Mouse (Mus musculus): ENCODE data around the gene Bicra. TPM values are rescaled to one million over a fixed set of nuclear protein-coding genes. Genes with fewer than 3 reads are reported as not detected.

Bicra gene
- total RNA-seq, 1 experiment from 2014 or later, result 12.9 TPM

DNA sequence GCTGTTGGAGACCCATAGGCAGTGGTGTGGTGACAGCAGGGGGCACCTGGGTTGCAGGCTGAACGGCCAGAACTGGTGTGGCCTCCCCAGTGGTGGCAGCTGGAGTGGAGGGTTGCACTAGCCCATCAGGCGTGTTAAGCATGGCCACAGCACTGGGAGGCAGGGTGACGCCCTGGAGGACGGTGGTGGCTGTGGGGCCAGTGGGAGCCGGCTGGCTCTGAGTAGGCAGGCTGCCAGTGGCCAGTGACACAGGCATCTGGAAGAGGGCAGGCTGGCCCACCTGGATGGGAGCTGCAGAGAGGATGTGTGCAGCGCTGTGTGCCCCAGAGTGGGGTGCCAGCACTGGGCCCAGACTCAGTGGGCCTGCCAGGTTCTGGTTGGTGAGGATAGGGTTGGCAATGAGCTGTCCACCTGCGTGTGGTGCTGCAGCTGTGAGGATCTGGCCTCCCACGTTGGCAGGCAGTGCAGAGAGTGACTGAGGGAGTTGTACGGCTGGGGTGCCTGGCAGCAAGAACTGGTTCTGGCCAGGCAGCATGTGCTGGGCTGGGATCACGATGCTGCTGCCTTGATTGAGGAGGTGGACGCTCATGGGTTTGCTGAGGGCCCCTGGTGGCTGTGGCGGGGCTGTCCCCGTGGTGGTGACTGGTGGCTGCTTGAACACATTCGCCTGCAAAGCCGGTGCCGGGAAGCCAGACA, 59.9 kb downstream of the Bicra start:
- no peak for ATAC-seq (ENCODE audit: extremely low read depth, insufficient number of reproducible peaks, low FRiP score, poor library complexity, severe bottlenecking)

DNA sequence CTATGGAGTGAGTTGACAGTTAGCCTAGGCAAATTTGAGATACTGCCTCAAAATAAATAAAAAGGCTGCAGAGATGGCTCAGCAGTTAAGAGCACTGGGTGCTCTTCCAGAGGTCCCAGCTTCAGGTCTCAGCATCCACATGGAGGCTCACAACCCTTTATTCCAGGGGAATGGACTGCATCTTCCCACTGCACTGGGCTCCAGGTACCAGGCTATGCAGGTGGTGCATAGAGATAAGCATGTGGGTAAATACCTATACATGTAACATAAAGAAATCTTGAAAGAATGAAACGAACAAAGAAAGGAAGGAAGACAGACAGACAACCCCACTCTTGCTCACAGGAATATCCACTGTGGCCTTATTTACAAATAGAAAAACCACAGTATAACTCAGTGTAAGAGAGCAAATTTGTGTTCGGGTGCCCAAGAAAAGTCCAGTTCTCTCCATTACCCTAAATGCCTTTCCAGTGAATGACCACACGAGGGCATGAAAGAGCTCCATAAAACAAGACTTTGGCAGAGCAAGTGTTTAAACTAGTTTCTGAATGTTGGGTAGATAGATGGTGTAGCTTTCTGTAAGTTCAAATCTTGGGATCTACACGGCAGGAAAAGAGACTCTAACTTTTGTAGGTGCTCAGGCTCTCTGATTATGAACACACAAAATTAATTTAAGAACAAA, 64.9 kb downstream of the Bicra start:
- ATAC-seq (ENCODE audit: extremely low read depth, insufficient number of reproducible peaks, low FRiP score, poor library complexity, severe bottlenecking), result peak; percentile 54

DNA sequence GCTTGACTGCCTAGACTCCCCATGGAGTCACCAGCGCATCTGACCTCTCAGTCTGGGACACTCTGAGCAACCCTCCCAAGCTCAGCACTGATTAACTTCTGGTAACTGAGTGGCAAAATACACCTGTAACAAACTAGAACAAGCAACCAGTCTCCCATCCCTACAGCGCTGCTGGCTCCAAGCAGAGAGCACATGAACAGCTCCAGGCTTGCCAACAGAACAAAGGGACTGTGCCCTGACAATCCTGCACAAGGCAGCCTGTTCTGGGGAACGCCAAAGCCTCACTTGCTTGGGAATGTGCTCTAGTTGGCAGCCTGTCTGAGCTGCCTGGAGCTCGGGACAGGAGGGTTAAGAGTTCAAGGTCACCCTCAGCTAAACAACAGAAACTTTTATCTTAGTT, 66.2 kb downstream of the Bicra start:
- no peak for ATAC-seq (ENCODE audit: extremely low read depth, insufficient number of reproducible peaks, low FRiP score, poor library complexity, severe bottlenecking)

DNA sequence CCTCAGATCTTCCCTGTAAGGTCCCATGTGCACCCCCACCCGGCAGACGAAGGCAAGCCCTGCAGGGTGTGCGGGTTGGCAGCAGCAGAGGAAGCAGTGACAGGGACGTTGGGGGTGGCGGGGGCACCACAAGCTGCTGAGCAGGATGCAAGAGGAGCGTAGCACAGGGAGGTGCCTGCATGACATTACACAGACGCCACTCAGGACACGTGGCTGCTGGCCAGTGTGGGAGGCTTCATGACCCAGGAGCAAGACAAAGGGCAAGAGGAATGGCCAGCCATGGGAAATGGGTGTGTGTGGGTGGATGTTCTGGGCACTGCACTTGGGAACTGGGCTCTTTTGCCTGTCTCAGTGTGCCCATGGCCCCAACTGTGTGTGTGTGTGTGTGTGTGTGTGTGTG, 67.5 kb downstream of the Bicra start:
- ATAC-seq (ENCODE audit: extremely low read depth, insufficient number of reproducible peaks, low FRiP score, poor library complexity, severe bottlenecking), result no peak

DNA sequence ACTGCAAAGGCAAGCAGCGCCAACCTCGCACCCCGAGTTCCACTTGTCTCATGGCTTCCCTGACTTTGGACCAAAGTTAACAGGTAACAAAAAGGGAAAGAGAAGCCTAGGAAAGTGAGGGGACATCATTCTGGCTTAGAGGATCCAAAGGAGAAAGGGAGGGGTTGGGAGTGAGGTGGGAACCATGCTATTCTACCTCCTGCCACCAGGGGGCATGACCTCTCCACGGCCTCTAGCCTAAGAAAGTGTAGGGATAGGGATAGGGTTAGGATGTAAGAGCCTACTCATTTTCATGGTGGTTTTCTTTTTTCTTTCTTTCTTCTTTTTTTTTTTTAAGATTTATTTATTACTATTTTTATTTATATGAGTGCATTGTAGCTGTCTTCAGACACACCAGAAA, 71.8 kb downstream of the Bicra start:
- no peak for ATAC-seq (ENCODE audit: extremely low read depth, insufficient number of reproducible peaks, low FRiP score, poor library complexity, severe bottlenecking)

DNA sequence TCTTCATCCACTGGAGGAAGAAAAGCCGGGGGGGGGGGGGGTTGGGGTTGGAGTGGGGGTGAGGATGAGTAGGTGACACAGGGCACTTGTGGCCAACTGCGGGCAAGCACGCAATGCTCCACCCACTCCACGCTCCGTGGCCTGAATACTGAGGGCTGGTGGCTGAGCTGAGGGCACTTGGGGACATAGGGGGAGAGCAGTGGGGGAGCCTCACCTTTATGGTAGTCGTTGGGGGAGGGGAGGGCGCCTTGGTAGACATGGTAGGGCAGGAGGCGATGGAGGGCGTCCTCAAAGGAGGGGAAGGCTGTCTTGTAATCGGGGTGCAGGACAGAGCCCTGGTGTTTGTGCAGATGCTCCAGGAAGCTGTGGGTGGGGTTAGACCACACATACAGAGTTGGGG, 72.3 kb downstream of the Bicra start:
- ATAC-seq (ENCODE audit: extremely low read depth, insufficient number of reproducible peaks, low FRiP score, poor library complexity, severe bottlenecking), result no peak

DNA sequence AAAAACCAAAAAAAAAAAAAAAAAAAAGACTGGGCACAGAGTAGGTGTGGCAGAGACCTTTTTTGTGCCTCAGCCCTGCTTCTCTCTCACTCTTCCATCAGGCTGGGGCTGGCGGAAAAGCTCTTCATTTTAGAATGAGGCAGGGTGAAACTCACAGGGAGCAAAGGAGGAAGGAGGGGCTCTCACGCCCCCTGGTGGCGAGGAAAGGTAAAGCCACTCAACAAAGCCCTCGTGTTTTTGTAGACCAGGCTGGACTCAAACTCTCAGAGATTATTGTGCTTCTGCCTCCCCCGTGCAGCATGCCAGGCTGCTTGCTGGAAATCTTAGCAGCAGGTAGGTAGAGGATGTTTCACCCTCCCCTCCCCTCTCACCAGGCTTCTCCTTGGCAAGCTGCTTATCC, 73.0 kb downstream of the Bicra start:
- peak; percentile 55; the same call in 1 of the 2 replicates for ATAC-seq (ENCODE audit: extremely low read depth, insufficient number of reproducible peaks, low FRiP score, poor library complexity, severe bottlenecking)

DNA sequence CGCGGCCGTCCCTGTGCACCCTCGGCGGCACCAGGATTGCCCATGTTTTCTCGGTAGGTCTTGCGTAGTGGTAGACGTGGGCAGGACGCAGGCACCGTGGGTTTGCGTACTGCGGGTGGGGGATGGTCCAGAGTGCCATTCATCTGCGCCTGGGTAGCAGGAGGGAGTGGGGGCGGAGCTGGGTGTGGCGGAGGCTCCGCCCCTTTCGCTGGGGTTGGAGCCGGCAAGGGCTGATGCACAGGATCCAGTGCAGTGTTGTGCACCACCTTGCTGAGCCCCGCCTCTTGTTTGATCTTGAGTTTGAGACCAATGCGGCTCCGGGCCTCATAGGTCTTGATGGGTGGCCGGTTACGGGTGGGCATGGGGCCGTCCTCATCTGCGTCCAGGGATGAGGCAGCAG, 75.5 kb downstream of the Bicra start:
- ATAC-seq (ENCODE audit: extremely low read depth, insufficient number of reproducible peaks, low FRiP score, poor library complexity, severe bottlenecking), result no peak

DNA sequence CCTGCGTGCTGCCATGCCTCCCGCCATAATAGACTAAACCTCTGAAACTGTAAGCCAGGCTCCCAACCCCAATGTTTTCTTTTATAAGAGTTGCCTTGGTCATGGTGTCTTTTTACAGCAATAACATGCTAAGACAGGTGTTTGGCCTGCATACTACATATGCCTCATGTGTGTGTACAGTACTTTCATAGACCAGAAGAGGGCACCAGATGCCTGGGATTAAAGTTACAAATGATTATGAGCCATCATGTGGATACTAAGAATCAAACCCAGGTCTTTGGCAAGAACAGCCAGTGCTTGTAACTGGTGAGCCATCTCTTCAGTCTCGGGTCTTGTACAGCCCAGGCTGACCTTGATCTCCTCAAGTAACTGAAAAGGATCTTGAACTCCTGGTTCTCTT, 78.0 kb downstream of the Bicra start:
- ATAC-seq (ENCODE audit: extremely low read depth, insufficient number of reproducible peaks, low FRiP score, poor library complexity, severe bottlenecking), result no peak

DNA sequence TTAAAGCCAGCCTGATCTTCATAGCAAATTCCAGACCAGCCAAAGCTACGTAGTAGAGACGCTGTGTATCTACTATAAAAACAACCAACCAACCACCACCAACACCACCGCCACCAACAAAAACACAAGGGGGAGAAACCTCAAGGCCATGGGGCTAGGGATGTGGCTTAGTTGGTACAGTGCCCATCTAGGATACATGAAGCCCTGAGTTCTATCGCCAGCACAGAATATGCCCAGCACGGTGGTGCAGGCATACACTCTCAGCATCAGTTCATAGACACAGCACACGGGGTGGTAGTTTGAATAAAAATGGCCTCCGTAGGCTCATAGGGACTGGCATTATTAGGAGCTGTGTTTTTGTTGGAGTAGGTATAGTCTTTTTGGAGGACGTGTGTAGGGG, 79.4 kb downstream of the Bicra start:
- ATAC-seq (ENCODE audit: extremely low read depth, insufficient number of reproducible peaks, low FRiP score, poor library complexity, severe bottlenecking), result no peak

DNA sequence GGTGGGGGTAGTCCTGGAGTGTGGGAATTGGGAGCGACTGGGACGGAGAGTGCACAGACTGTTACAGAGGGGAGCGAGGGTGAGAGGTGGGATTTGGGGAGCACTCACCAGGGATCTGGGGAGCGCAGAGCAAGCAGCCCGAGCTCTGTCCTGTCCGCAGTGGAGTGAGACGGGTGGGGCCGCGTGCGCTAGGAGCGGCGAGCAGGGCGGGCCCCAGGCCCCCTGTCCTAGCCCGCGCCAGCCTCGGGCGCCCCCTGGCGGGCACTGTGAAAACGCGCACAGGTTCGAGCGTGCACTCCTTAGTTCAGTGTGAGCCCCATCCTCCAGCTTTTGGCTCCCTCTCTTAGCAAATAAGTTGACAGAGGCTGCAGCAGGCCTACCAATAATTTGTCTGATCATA, 80.4 kb downstream of the Bicra start, which contains the start of gene Ehd2:
TSS of gene Ehd2 (minus strand) at position 256 of the 400 bp plus-strand sequence.
- ATAC-seq (ENCODE audit: extremely low read depth, insufficient number of reproducible peaks, low FRiP score, poor library complexity, severe bottlenecking), result 0 out of 2 replicates have a peak, but pooled peaks have one; percentile 16

DNA sequence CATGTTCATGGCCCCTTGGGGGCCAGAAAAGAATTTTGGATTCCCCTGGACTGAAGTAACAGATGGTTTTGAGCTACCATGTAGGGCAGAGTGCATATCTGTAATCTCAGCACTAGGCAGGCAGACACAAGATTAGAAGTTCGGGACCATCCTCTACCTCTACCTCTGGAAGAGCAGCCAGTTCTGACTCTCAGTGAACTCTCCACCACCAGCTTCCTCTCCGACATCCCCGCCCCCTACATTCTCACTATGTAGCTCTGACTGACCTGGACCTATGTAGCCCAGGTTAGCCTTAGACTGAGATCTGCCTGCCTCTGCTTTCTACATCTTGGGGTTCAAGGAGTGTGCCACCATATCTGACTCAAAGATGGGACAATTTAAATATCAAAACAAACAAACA, 81.2 kb downstream of the Bicra start:
- ATAC-seq (ENCODE audit: extremely low read depth, insufficient number of reproducible peaks, low FRiP score, poor library complexity, severe bottlenecking), result no peak

DNA sequence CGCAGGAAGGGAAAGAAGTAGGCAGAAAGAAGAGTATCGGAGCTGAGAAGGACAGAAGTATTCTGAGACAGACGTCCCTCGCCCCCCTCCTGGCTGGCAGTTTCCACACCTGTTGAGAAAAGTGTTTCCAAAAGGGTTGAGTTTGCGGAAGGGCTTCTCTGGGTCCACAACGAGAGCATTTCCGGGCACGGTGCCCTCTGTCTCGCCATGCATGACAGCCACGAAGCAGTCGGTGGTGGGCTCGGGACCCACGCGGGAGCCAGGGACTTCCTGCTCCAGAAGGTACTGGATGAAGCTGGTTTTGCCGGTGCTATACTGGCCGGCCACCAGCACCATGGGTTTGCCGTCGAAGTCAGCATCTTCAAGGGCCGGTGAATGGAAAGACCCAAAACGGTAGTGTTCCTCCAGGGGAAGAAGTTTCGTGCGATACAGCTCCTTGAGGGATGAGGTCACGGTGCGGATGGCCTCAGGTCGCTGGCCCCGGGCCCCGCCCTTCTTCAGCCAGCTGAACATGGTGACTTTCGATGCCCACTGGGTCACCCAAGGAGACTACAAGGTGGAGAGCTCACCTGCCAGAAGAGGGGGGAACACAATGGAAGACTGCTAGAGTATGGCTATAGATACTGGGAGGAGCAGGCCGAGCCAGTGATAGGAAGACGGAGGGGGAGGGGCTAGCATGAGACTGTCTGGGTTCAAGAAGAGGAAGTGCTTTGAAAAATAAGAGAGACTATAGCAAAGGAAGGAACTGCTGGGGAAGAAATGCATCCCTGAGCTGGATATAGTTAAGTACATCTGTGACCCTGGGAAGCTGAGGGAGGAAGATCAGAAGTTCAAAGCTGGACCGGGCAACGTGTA, 83.7 kb downstream of the Bicra start:
- ATAC-seq (ENCODE audit: extremely low read depth, insufficient number of reproducible peaks, low FRiP score, poor library complexity, severe bottlenecking), result peak; percentile 13; the same call in 1 of the 2 replicates

DNA sequence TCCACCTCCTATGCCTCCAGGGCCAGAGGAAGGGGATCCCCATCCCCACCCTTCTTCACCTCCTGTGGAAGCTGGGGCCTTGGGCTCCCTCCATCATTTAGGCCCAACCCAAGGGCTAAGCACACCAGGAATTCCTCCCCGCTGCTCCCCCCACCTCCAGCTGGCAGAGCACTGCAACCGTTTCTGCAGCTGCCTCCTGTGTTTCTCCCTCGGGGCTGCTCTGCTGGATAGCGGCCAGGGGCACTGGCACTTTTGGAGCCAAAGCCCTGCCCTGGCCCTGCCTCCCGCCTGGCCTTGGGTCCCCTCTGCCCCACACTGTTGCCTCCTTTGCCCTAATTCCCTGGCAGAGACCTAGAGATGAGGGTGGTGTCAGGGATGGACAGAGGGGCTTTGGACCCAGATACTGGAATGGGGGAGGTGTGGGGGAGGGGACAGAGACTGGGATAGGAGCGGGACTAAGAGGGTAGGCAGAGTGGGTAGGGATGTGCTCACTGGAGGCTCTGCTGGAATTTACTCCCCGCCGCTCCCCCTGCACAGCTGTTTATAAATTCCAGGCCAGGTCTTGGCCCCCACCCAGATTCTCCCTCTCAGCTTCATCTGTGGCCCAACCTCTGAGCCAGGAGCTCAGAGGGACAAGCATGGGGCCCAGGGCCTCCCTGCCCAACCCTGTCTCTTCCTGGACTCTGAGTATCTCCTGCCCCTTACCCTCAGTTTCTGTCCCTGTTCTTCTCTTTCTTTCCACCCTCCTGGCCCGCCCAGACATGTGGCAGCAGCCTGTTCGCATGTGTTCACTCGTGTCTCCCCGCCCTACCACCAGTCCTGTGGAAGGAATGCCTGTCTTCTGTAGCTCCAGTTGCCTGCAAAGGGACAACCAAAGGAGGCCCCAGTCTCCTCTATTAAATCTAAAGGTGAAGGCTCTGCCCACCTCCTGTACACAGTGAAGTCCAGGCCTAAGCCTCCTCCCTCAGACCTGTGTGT, 85.1 kb downstream of the Bicra start:
- ATAC-seq (ENCODE audit: extremely low read depth, insufficient number of reproducible peaks, low FRiP score, poor library complexity, severe bottlenecking), result no peak

DNA sequence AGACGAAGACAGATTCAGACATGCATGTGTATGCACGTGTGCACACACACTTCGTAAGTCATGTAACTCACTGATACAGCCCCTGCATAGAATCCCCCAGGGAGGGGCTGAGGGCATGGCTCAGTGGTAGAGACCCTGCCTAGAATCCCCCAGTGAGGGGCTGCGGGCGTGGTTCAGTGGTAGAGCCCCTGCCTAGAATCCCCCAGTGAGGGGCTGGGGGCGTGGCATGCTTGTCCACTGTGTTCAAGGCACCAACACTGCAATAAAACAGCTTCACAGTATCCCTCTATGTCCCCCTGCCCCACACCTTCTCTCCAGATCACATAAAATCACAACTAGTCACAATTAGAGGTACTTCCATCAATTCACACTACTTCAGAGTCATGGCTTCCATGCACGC, 85.9 kb downstream of the Bicra start:
- ATAC-seq (ENCODE audit: extremely low read depth, insufficient number of reproducible peaks, low FRiP score, poor library complexity, severe bottlenecking), result no peak

DNA sequence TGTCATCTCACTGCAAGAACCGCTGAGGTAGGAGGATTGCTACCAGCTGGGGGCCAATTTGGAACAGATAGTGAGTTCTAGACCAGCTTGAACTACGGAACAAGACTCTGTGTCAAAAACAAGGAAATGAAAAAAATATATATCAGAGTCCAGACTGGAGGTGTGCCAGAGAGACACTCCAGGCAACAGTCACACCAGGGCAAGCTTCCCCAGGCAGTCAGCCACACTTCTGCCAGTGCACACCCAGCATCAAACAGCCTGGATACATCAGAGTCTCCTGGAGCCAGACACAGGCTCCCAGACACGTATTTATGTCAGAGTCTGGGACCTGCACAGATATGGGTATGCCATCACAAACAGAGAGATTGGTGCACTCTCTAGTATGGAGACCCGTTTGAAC, 86.5 kb downstream of the Bicra start:
- no peak for ATAC-seq (ENCODE audit: extremely low read depth, insufficient number of reproducible peaks, low FRiP score, poor library complexity, severe bottlenecking)

DNA sequence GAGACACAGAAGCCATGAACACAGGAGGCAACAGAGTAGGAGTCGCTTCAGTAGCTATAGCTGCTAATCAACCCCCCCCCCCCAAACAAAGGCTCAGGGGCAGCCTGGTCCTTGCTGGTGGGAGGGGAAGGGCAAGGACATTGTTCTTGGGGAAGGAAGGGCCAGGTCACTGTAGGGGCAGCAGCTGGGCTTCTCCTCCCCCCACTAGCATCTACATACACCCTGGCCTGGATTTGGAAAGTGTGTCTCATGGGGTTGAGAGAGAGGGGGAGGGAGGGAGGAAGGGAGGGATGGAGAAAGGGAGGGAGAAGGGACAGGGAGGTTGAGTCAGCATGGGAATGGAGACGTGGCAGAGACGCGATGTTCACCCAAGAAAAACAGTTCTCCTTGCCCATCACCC, 87.0 kb downstream of the Bicra start:
- no peak for ATAC-seq (ENCODE audit: extremely low read depth, insufficient number of reproducible peaks, low FRiP score, poor library complexity, severe bottlenecking)

DNA sequence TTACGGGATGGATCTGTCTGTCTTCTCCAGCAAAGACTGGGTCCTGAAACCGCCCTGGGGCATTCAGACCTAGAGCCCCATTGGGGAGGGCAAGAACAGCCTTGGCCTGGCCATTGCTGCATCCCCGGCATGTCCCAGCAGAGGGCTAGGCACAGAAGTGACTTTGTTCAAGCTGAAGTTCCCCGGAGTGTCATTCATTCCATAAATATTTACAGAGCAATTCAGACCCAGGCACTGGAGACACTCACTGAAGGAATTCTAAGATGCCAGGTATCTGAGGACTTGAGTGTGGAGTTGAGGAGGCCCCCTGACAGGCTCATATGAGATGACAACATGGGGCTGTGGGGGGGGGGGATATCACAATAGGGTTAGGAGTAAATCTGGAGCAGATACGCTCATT, 91.6 kb downstream of the Bicra start:
- no peak for ATAC-seq (ENCODE audit: extremely low read depth, insufficient number of reproducible peaks, low FRiP score, poor library complexity, severe bottlenecking)

DNA sequence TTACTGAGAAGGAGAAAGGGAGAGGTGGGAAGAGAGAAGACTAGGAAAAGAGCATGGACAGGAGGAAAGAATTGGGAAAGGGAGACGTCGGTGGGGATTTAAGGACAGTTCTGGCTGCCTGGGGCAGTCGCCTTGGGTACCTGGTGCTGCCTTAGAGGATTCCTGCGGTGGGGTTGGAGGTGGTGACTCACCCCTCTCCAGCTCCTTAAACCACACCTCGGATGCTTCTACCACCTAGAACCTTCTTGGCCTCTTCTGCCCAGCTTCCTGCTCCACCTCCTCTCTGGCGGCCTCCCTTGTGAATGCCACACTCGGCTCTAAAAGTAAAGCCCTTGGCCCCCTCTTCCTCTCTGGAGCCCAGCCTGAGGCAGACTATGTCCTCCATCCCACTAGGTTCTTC, 92.2 kb downstream of the Bicra start:
- ATAC-seq (ENCODE audit: extremely low read depth, insufficient number of reproducible peaks, low FRiP score, poor library complexity, severe bottlenecking), result no peak

Measured in neutrophil, adult 5-6 weeks (primary cell).